Mouse (Mus musculus) MEL (cell line): Measurements from ENCODE around the gene Hspa5. TPM values are rescaled to one million over a fixed set of nuclear protein-coding genes. Genes with fewer than 3 reads are reported as not detected.

Source experiments
- DNase-seq: peaks from one replicate; pipeline ENCODE4 v3.0.0; 2011; ENCODE audit warnings: low read depth, low spot score
- H3K27ac ChIP-seq: 2 replicates; pipeline ENCODE4 v1.5.1; 2012; ENCODE audit warnings: low read depth, mild to moderate bottlenecking, control low read depth, low read length, moderate library complexity; ENCODE audit not compliant: control insufficient read depth
- H3K27me3 ChIP-seq, 2 experiments: fragments of 150-350 bp in 1 of 2; sonication (generic) in 1 of 2; 2 replicates each; pipeline ENCODE4 v1.6.1; 2012; ENCODE audit warnings: low read length in 2 of 2, mild to moderate bottlenecking in 2 of 2, improper control_type of control experiment in 1 of 2, moderate library complexity in 1 of 2; ENCODE audit not compliant: insufficient read depth in 2 of 2, control insufficient read depth in 1 of 2
- H3K36me3 ChIP-seq, 2 experiments: 2 replicates each; pipeline ENCODE4 v1.6.1; 2012 to 2014; ENCODE audit warnings: low read length in 2 of 2, improper control_type of control experiment in 1 of 2, inconsistent platforms in 1 of 2, mild to moderate bottlenecking in 1 of 2; ENCODE audit not compliant: insufficient read depth in 2 of 2, control insufficient read depth in 1 of 2
- H3K4me1 ChIP-seq, 2 experiments: fragments of 150-350 bp in 1 of 2; sonication (generic) in 1 of 2; 2 replicates each; pipeline ENCODE4 v1.6.1; 2012; ENCODE audit warnings: low read length in 2 of 2, improper control_type of control experiment in 1 of 2, mild to moderate bottlenecking in 1 of 2; ENCODE audit not compliant: insufficient read depth in 2 of 2, control insufficient read depth in 1 of 2
- H3K4me3 ChIP-seq, 2 experiments: fragments of 150-350 bp in 1 of 2; sonication (generic) in 1 of 2; 2 replicates each; pipeline ENCODE4 v1.5.1; 2012; ENCODE audit warnings: low read depth in 2 of 2, low read length in 2 of 2, mild to moderate bottlenecking in 2 of 2, moderate library complexity in 2 of 2, control low read depth in 1 of 2, improper control_type of control experiment in 1 of 2; ENCODE audit not compliant: control insufficient read depth in 1 of 2, insufficient read depth in 1 of 2
- H3K79me2 ChIP-seq: 2 replicates; pipeline ENCODE4 v1.6.1; 2012; ENCODE audit warnings: mild to moderate bottlenecking, low read length, moderate library complexity; ENCODE audit not compliant: control insufficient read depth, poor library complexity, insufficient read depth
- H3K9ac ChIP-seq: 2 replicates; pipeline ENCODE4 v1.6.1; 2012; ENCODE audit warnings: low read depth, mild to moderate bottlenecking, control low read depth, low read length, moderate library complexity; ENCODE audit not compliant: control insufficient read depth, poor library complexity, severe bottlenecking
- H3K9me3 ChIP-seq: fragments of 150-350 bp; sonication (generic); replicated peaks from 2 replicates; pipeline ENCODE4 v1.6.1; 2012; ENCODE audit warnings: mild to moderate bottlenecking, low read length, improper control_type of control experiment, moderate library complexity; ENCODE audit not compliant: insufficient read depth
- BHLHE40 ChIP-seq: IDR thresholded peaks from 2 replicates; pipeline ENCODE4 v1.6.1; 2012; ENCODE audit warnings: low read depth, mild to moderate bottlenecking, inconsistent platforms, low read length, improper control_type of control experiment, borderline replicate concordance
- CHD1 ChIP-seq: IDR thresholded peaks from 2 replicates; pipeline ENCODE4 v1.6.1; 2012; ENCODE audit warnings: low read depth, mild to moderate bottlenecking, inconsistent platforms, low read length, improper control_type of control experiment
- CTCF ChIP-seq, 3 experiments: IDR thresholded peaks in 2 of 3; conservative IDR thresholded peaks in 1 of 3; 2 replicates each; pipeline ENCODE4 v1.5.1; 2011 to 2012; ENCODE audit warnings: low read length in 3 of 3, low read depth in 2 of 3, mild to moderate bottlenecking in 2 of 3, improper control_type of control experiment in 1 of 3, inconsistent platforms in 1 of 3, mixed read lengths in 1 of 3, moderate library complexity in 1 of 3; ENCODE audit not compliant: control insufficient read depth in 1 of 3, insufficient read depth in 1 of 3, poor library complexity in 1 of 3, severe bottlenecking in 1 of 3
- E2F4 ChIP-seq: IDR thresholded peaks from 2 replicates; pipeline ENCODE4 v1.6.1; 2011; ENCODE audit warnings: low read depth, low read length, improper control_type of control experiment, borderline replicate concordance
- EP300 ChIP-seq, 2 experiments: IDR thresholded peaks; 2 replicates each; pipeline ENCODE4 v1.6.1; 2011; ENCODE audit warnings: improper control_type of control experiment in 2 of 2, low read length in 2 of 2, low read depth in 1 of 2, mild to moderate bottlenecking in 1 of 2
- ETS1 ChIP-seq: IDR thresholded peaks from 2 replicates; pipeline ENCODE4 v1.6.1; 2012; ENCODE audit warnings: low read depth, mild to moderate bottlenecking, inconsistent platforms, low read length, improper control_type of control experiment, moderate library complexity
- GATA1 ChIP-seq: IDR thresholded peaks from 2 replicates; pipeline ENCODE4 v1.6.1; 2011; ENCODE audit warnings: low read depth, low read length, improper control_type of control experiment
- HCFC1 ChIP-seq: IDR thresholded peaks from 2 replicates; pipeline ENCODE4 v1.6.1; 2012; ENCODE audit warnings: low read depth, mild to moderate bottlenecking, inconsistent platforms, low read length, improper control_type of control experiment, moderate library complexity
- KAT2A ChIP-seq: conservative IDR thresholded peaks from 2 replicates; pipeline ENCODE4 v1.6.1; 2012; ENCODE audit warnings: low read depth, low read length, improper control_type of control experiment, inconsistent platforms
- MAX ChIP-seq: IDR thresholded peaks from 2 replicates; pipeline ENCODE4 v1.6.1; 2011; ENCODE audit warnings: low read length, improper control_type of control experiment
- MXI1 ChIP-seq: IDR thresholded peaks from 2 replicates; pipeline ENCODE4 v1.6.1; 2011; ENCODE audit warnings: mild to moderate bottlenecking, low read depth, low read length, improper control_type of control experiment
- POLR2AphosphoS2 ChIP-seq: IDR thresholded peaks from 2 replicates; pipeline ENCODE4 v1.6.1; 2011; ENCODE audit warnings: low read length, improper control_type of control experiment
- RCOR1 ChIP-seq: IDR thresholded peaks from 2 replicates; pipeline ENCODE4 v1.6.1; 2012; ENCODE audit warnings: low read depth, mild to moderate bottlenecking, inconsistent platforms, low read length, improper control_type of control experiment
- TBP ChIP-seq: IDR thresholded peaks from 2 replicates; pipeline ENCODE4 v1.8.0; 2011; ENCODE audit warnings: low read depth, low read length, improper control_type of control experiment
- TCF12 ChIP-seq: IDR thresholded peaks from 2 replicates; pipeline ENCODE4 v1.6.1; 2014; ENCODE audit warnings: low read depth, mild to moderate bottlenecking, inconsistent platforms, low read length, improper control_type of control experiment, moderate library complexity
- polyA plus RNA-seq, 2 experiments: library from polyadenylated mRNA; stranded (reverse) in 1 of 2; unstranded in 1 of 2; fragments of >175 nt in 1 of 2; fragments of >200 nt in 1 of 2; gene quantifications; 2 replicates each; pipeline versions ENCODE4 v1.2.1 to v1.2.4; 2012; ENCODE audit warnings: low replicate concordance in 2 of 2, low read depth in 1 of 2; ENCODE audit not compliant: insufficient read length in 2 of 2, insufficient read depth in 1 of 2, missing spikeins in 1 of 2
- total RNA-seq: library from RNA; depleted of rRNA; stranded (reverse); fragments of 300-350 nt; gene quantifications from 2 replicates; pipeline ENCODE4 v1.2.3, GENCODE M21; 2012

Hspa5 gene
- total and polyA plus RNA-seq, 3 experiments: 147 to 1,250 (median 649) TPM

DNA sequence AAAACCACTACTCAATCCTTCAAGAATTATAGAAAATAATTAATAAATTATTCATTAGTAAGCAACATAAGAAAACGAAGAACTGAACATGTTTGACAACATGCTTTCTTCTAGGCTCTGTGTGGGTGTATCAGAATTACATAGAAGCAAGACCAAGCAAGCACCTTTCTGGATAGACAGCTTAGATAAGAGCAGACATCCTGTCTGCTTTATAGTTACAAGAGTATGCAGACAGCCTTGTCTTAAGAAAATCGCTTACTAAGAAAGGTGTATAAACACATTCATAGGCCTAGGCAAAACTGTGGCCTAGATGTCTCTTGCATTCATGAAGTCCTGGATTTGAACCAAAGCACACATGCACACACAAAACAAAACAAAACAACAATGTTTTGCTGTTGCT is 26.1 kb upstream of the Hspa5 start:
- no peaks in the 10 kb centered on the region for H3K9me3 ChIP-seq
- H3K9ac ChIP-seq: no peak overlapping the region
- H3K36me3 ChIP-seq: peaks cover 26 to 68% of the 10 kb centered on the region in 2 experiments
- no peak overlapping the region for H3K4me3 ChIP-seq
- peaks cover 36 to 38% of the 10 kb centered on the region in 2 experiments for H3K4me1 ChIP-seq
- H3K27ac ChIP-seq: peak overlapping the region; percentile 2
- peaks cover 46% of the 10 kb centered on the region for H3K79me2 ChIP-seq
- TF ChIP-seq GATA1 (peak; percentile 54), MAX (no peak)
- peak; percentile 37 for DNase-seq
- no peaks in the 10 kb centered on the region for H3K27me3 ChIP-seq

DNA sequence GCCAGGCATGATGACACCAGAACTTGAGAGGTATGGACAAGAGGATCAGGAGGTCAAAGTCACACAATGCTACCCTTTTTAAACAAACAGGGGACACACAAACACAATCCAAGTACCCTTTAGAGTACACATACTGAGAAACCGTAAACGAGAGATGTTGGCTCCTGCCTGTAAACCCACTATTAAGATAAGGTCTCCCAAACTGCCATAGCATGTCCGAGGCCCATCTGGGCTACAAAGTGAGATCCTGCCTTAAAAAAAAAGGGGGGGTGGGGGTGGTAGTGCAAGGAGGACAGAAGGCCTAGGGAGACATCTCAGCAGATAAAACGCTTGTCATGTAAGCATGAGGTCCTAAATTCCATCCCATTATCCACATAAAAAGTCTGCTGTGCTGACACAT is 23.3 kb upstream of the Hspa5 start:
- Histone ChIP-seq H3K27ac (no peak overlapping the region), H3K79me2 (peaks cover 63% of the 10 kb centered on the region), H3K9me3 (no peaks in the 10 kb centered on the region), H3K9ac (no peak overlapping the region), H3K4me3 (no peak overlapping the region), H3K4me1 (peaks cover 23 to 38% of the 10 kb centered on the region in 2 experiments), H3K36me3 (peaks cover 22 to 62% of the 10 kb centered on the region in 2 experiments), H3K27me3 (no peaks in the 10 kb centered on the region)
- TF ChIP-seq TCF12: no peak
- TF ChIP-seq ETS1: no peak
- no peak for TF ChIP-seq E2F4
- no peak for TF ChIP-seq BHLHE40
- no peak for TF ChIP-seq CTCF (IDR thresholded peaks at IDR 0.05 in 2 of 3, conservative IDR thresholded peaks at IDR 0.05 in 1 of 3; ENCODE audit: control insufficient read depth in 1 of 3, insufficient read depth in 1 of 3, low read depth in 2 of 3, low read length in 3 of 3, poor library complexity in 1 of 3, severe bottlenecking in 1 of 3)
- TF ChIP-seq KAT2A: no peak
- TF ChIP-seq POLR2AphosphoS2: no peak
- TF ChIP-seq MXI1: no peak
- no peak for TF ChIP-seq TBP
- DNase-seq: no peak

DNA sequence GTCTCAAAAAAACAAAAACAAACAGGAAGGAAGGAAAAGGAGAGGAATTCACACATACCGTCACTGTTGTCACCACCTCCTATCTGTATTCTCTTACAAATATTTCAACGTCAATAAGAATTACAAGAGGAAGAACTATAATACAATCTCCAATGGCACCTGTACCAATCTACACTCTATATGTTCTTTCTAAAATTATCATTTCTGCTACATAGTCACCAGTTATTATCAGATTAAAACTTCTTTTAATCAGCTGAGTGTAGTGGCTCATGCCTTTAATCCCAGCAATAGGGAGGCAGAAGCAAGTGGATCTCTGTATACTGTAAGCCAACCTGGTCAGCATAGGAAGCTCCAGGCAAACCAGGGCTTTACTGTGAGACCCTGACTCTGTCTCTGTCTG is 21.5 kb upstream of the Hspa5 start:
- no peaks in the 10 kb centered on the region for H3K27me3 ChIP-seq
- peaks cover 17 to 51% of the 10 kb centered on the region in 2 experiments for H3K36me3 ChIP-seq
- no peaks in the 10 kb centered on the region for H3K9me3 ChIP-seq
- TF ChIP-seq EP300 (IDR thresholded peaks at IDR 0.05; ENCODE audit: low read depth in 1 of 2, low read length in 2 of 2) (peak in 1 of 2 experiments; percentile 44; a peak in 2 of 4 replicates), RCOR1 (no peak), GATA1 (0 out of 2 replicates have a peak, but pooled peaks have one; percentile 47), CHD1 (no peak), HCFC1 (no peak), TCF12 (peak; percentile 50; the same call in 1 of the 2 replicates), ETS1 (peak; percentile 77)
- H3K27ac ChIP-seq: no peak overlapping the region
- peaks cover 23 to 37% of the 10 kb centered on the region in 2 experiments for H3K4me1 ChIP-seq
- DNase-seq: peak; percentile 26
- no peak overlapping the region for H3K4me3 ChIP-seq
- H3K79me2 ChIP-seq: peaks cover 66% of the 10 kb centered on the region
- 0 out of 2 replicates have a peak overlapping the region, but pooled peaks have one; percentile 7 for H3K9ac ChIP-seq
